9 mouse cellular contexts compared by ENCODE assay signal in the genomic region with DNA sequence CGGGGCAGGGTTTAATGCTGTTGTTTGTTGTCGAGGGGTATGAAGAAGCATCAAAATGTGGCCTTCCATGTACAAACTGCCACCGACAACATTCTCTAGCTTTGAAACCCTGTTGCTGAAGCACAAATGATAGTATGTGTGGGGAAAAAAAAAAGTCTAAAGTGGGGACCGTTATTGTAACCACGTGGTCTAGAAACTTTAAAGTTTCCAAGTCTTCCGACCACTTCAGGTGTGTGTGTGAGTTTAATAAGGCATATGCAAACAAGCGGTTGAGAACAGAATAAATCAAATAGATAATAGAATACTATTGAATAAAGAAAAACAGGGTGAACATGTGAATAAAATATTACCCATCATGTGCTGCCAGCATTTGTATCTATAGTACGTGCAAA. TPM values are rescaled to one million over a fixed set of nuclear protein-coding genes. Genes with fewer than 3 reads are reported as not detected.
DNase-seq lines count a peak whose midpoint lies in the region; ATAC-seq and TF ChIP-seq lines count a peak whose summit lies in the region.
"Had no signal": no experiment of that assay in that cellular context is flagged by ENCODE, and none has a peak within 500 bp of the region (broad histone marks: within the 10 kb centered on the region; RNA-seq: fewer than 3 reads in every experiment).

No protein-coding gene starts in this region.

- H3K27me3 ChIP-seq in kidney, adult 2 months (replicated peaks; ENCODE audit: control insufficient read depth, insufficient read depth, low read length), result no peaks in the 10 kb centered on the region
- no peaks in the 10 kb centered on the region for H3K27me3 ChIP-seq in hindbrain, embryonic 13.5 days
- no peaks in the 10 kb centered on the region for H3K27me3 ChIP-seq in midbrain, embryonic 13.5 days

- WGBS in kidney, adult 2 months, result 23% methylated on average over 8 of the region's 8 CpGs
- WGBS in hindbrain, embryonic 13.5 days, result 32% methylated on average over 8 of the region's 8 CpGs
- 31% methylated on average over 8 of the region's 8 CpGs for WGBS in midbrain, embryonic 13.5 days

- no peak overlapping the region for H3K27ac ChIP-seq in kidney, adult 2 months (ENCODE audit: insufficient read depth, low read depth, low read length)
- H3K27ac ChIP-seq in bone marrow macrophage, adult 2 months (ENCODE audit: insufficient read depth, low read depth, low read length), result peak overlapping the region; percentile 91; the same call in 1 of the 2 replicates
- H3K27ac ChIP-seq in hindbrain, embryonic 13.5 days, result no peak overlapping the region
- peak overlapping the region; percentile 91 for H3K27ac ChIP-seq in midbrain, embryonic 13.5 days

- no peak for TF ChIP-seq POLR2A in kidney, adult 2 months (IDR thresholded peaks at IDR 0.05; ENCODE audit: low read depth, low read length)
- no peak for TF ChIP-seq POLR2A in bone marrow macrophage, adult 2 months (IDR thresholded peaks at IDR 0.05; ENCODE audit: borderline replicate concordance, low read depth, low read length)

- no peak for TF ChIP-seq CTCF in kidney, adult 2 months (conservative IDR thresholded peaks at IDR 0.05; ENCODE audit: insufficient read depth, insufficient read length, low read depth, low read length)
- no peak for TF ChIP-seq CTCF in bone marrow macrophage, adult 2 months (IDR thresholded peaks at IDR 0.05; ENCODE audit: low read depth, low read length)

- ATAC-seq in hindbrain, embryonic 13.5 days (ENCODE audit: low FRiP score), result 0 out of 2 replicates have a peak, but pooled peaks have one; percentile 1
- peak; percentile 1; the same call in 1 of the 2 replicates for ATAC-seq in midbrain, embryonic 13.5 days

- H3K36me3 ChIP-seq in kidney, adult 2 months (ENCODE audit: control insufficient read depth, insufficient read depth, low read length), result no peaks in the 10 kb centered on the region
- peaks cover 23% of the 10 kb centered on the region for H3K36me3 ChIP-seq in hindbrain, embryonic 13.5 days
- H3K36me3 ChIP-seq in midbrain, embryonic 13.5 days, result peaks cover 20% of the 10 kb centered on the region

- peak overlapping the region; percentile 94 for H3K4me3 ChIP-seq in kidney, adult 2 months (ENCODE audit: insufficient read depth, low read depth, low read length)
- H3K4me3 ChIP-seq in bone marrow macrophage, adult 2 months (ENCODE audit: insufficient read depth, low read length), result peak overlapping the region; percentile 99
- H3K4me3 ChIP-seq in hindbrain, embryonic 13.5 days, result peak overlapping the region; percentile 92
- peak overlapping the region; percentile 76 for H3K4me3 ChIP-seq in midbrain, embryonic 13.5 days (replicated peaks)

- H3K4me2 ChIP-seq in hindbrain, embryonic 13.5 days, result peak overlapping the region; percentile 94
- H3K4me2 ChIP-seq in midbrain, embryonic 13.5 days (replicated peaks), result peak overlapping the region; percentile 76

- DNase-seq in kidney, adult 2 months, result no peak
- no peak for DNase-seq in kidney, adult 9 months
- no peak for DNase-seq in gastrocnemius, postnatal 25 days
- DNase-seq in cerebellum, postnatal 4 days (ENCODE audit: low spot score in 2 of 2), result no peak
- no peak for DNase-seq in left cerebral cortex, adult 11 months (ENCODE audit: low spot score)

- H3K4me1 ChIP-seq in kidney, adult 2 months (ENCODE audit: control insufficient read depth, insufficient read depth, low read length), result peaks cover 6% of the 10 kb centered on the region
- peaks cover 6% of the 10 kb centered on the region; the same call in 1 of the 2 replicates for H3K4me1 ChIP-seq in bone marrow macrophage, adult 2 months (ENCODE audit: control insufficient read depth, insufficient read depth, low read length)
- H3K4me1 ChIP-seq in hindbrain, embryonic 13.5 days (replicated peaks), result peaks cover 40% of the 10 kb centered on the region
- H3K4me1 ChIP-seq in midbrain, embryonic 13.5 days (replicated peaks), result peaks cover 40% of the 10 kb centered on the region

- no peaks in the 10 kb centered on the region for H3K9me3 ChIP-seq in hindbrain, embryonic 13.5 days
- no peaks in the 10 kb centered on the region for H3K9me3 ChIP-seq in midbrain, embryonic 13.5 days

- H3K9ac ChIP-seq in hindbrain, embryonic 13.5 days, result peak overlapping the region; percentile 93
- peak overlapping the region; percentile 84 for H3K9ac ChIP-seq in midbrain, embryonic 13.5 days (replicated peaks)

RNA-seq across cellular contexts. Expression of gene Poc1b, which starts 0.5 kb away (rescaled TPM):
- polyA plus RNA-seq in kidney, adult 2 months (2012; rRNA removed), result 6.9 and 10.2 TPM in 2 replicates
- polyA plus RNA-seq in bone marrow macrophage, adult 2 months (2012; ENCODE audit: insufficient read depth, insufficient read length, missing spikeins), result 16.4 and 21.8 TPM in 2 replicates
- polyA plus RNA-seq in hindbrain, embryonic 13.5 days (2015; fragmentation: Nextera tagmentation; extraction: Ambion mirVana), result 10.1 and 11.9 TPM in 2 replicates
- 12.8 and 13.7 TPM in 2 replicates for polyA plus RNA-seq in midbrain, embryonic 13.5 days (2015; fragmentation: Nextera tagmentation; extraction: Ambion mirVana)
- 1 to 10 TPM; 3.5 to 4.0 TPM for total RNA-seq in gastrocnemius, postnatal 25 days (2021)

RNA-seq across cellular contexts. Expression of gene Galnt4, which starts 1.7 kb away (rescaled TPM):
- polyA plus RNA-seq in kidney, adult 2 months (2012; rRNA removed), result 1.7 and 1.8 TPM in 2 replicates
- polyA plus RNA-seq in bone marrow macrophage, adult 2 months (2012; ENCODE audit: insufficient read depth, insufficient read length, missing spikeins), result 11.0 and 12.5 TPM in 2 replicates
- polyA plus RNA-seq in hindbrain, embryonic 13.5 days (2015; fragmentation: Nextera tagmentation; extraction: Ambion mirVana), result 3.1 and 3.9 TPM in 2 replicates
- polyA plus RNA-seq in midbrain, embryonic 13.5 days (2015; fragmentation: Nextera tagmentation; extraction: Ambion mirVana), result 3.4 TPM in 2 replicates
- 1 to 10 TPM; 1.5 to 1.9 TPM for total RNA-seq in gastrocnemius, postnatal 25 days (2021)

RNA-seq across cellular contexts. Expression of gene Phxr2, which starts 19.8 kb away (rescaled TPM):
- not detected in 2 replicates for polyA plus RNA-seq in kidney, adult 2 months (2012; rRNA removed)
- not detected in 2 replicates for polyA plus RNA-seq in bone marrow macrophage, adult 2 months (2012; ENCODE audit: insufficient read depth, insufficient read length, missing spikeins)
- polyA plus RNA-seq in hindbrain, embryonic 13.5 days (2015; fragmentation: Nextera tagmentation; extraction: Ambion mirVana), result not detected in 2 replicates
- polyA plus RNA-seq in midbrain, embryonic 13.5 days (2015; fragmentation: Nextera tagmentation; extraction: Ambion mirVana), result not detected in 2 replicates
- total RNA-seq in gastrocnemius, postnatal 25 days (2021), result not detected
- total RNA-seq: gastrocnemius, adult 18-20 months had no signal

Comparison
In these comparisons a context has a peak if more than half of its experiments do, and no peak if none do; other contexts are left out.
1. H3K27ac ChIP-seq: peak in bone marrow macrophage, adult 2 months (single experiment) and midbrain, embryonic 13.5 days (single experiment); none in kidney, adult 2 months (single experiment) and hindbrain, embryonic 13.5 days (single experiment).
2. Peak in every context shown above with its lines, with median percentiles within 50 percentile points of each other: H3K4me3 ChIP-seq.